Mouse (Mus musculus): ENCODE measurements around the gene Efcab3. TPM values are rescaled to one million over a fixed set of nuclear protein-coding genes. Genes with fewer than 3 reads are reported as not detected.
"Not testable (repeated sequence)": the region's sequence is repeated elsewhere in the genome, so short reads cannot be mapped to it uniquely, and the experiment has no call there.

Efcab3 gene
- polyA plus RNA-seq, 1 experiment from 2014 or later: 1.6 TPM

DNA sequence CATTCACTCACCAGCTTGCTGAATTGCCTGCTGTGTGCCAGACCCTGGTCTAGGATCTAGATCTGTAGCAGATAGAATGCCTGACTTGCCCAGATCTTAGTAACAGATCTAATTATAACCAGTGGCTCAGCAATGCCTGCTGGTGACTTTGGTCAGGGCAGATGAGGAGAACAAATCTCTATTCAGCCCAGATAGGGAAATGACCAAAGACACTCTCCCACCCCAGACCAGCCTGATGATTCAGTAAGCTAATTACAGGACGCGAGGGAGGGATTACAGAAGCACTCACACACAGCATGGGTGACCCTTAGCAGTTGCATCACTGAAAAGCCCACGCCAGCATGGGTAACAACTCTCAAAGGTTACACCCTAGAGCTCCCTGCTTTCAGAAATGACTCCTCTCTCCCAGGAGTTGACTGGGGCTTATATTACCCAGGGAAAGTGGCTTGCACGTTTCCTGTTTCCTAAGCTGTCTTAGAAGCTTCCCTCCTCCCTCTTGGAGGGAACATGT is 57.2 kb downstream of the Efcab3 start:
- DNase-seq (ENCODE audit: low spot score): no peak
- no peaks in the 10 kb centered on the region for H3K36me3 ChIP-seq (ENCODE audit: control insufficient read depth, insufficient read depth, low read length)
- H3K4me3 ChIP-seq (ENCODE audit: low read depth, low read length): no peak overlapping the region
- H3K4me1 ChIP-seq (replicated peaks; ENCODE audit: control insufficient read depth, insufficient read depth, low read length): no peaks in the 10 kb centered on the region
- no peak for ATAC-seq (replicated peaks; ENCODE audit: low FRiP score, low TSS enrichment, low read depth)
- H3K27me3 ChIP-seq (replicated peaks; ENCODE audit: control insufficient read depth, insufficient read depth, low read length): no peaks in the 10 kb centered on the region
- H3K9ac ChIP-seq (ENCODE audit: low read length): no peak overlapping the region
- H3K9me3 ChIP-seq (ENCODE audit: control insufficient read depth, low read length): no peaks in the 10 kb centered on the region
- no peak overlapping the region for H3K27ac ChIP-seq (ENCODE audit: low read depth)
- H3K4me2 ChIP-seq (ENCODE audit: low read length): no peak overlapping the region
- WGBS: 38% methylated on average over 4 of the region's 4 CpGs

DNA sequence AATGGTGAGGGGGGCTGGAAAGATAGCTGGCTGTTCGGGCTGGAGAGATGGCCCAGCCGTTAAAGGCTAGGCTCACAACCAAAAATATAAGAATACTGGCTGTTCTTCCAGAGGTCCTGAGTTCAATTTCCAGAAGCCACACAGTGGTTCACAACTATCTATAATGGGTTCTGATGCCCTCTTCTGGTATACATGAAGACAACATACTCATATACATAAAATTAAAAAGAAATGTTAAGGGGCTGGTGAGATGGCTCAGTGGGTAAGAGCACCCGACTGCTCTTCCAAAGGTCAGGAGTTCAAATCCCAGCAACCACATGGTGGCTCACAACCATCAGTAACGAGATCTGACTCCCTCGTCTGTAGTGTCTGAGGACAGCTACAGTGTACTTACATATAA is 58.4 kb downstream of the Efcab3 start:
- not testable (repeated sequence) for H3K36me3 ChIP-seq (ENCODE audit: control insufficient read depth, insufficient read depth, low read length); H3K4me3 ChIP-seq (ENCODE audit: low read depth, low read length); H3K4me1 ChIP-seq (replicated peaks; ENCODE audit: control insufficient read depth, insufficient read depth, low read length); H3K27me3 ChIP-seq (replicated peaks; ENCODE audit: control insufficient read depth, insufficient read depth, low read length); DNase-seq (ENCODE audit: low spot score); H3K9me3 ChIP-seq (ENCODE audit: control insufficient read depth, low read length); H3K4me2 ChIP-seq (ENCODE audit: low read length); H3K27ac ChIP-seq (ENCODE audit: low read depth); H3K9ac ChIP-seq (ENCODE audit: low read length); ATAC-seq (replicated peaks; ENCODE audit: low FRiP score, low TSS enrichment, low read depth)
- 78% methylated on average over 5 of the region's 5 CpGs for WGBS

DNA sequence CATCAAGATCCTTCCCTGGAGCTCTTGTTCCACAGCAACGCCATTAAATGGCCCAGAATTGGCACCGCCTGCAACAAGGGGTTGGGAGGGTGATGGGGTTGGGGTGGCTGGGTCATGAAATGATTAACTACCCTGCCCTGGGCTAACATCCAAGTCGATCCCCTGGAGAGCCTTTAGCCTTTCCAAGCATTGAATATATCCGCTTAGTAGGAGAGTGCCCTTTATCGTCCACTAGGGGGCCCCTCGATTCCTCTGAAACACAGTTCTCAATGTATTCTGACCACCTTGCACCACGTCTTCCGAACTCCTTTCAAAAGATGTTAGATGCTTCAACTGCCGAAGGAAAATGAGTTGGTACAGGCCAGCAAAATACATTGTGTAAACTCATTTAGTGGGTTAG is 60.6 kb downstream of the Efcab3 start:
- Histone ChIP-seq H3K4me2 (ENCODE audit: low read length) (no peak overlapping the region), H3K4me3 (ENCODE audit: low read depth, low read length) (no peak overlapping the region), H3K27ac (ENCODE audit: low read depth) (no peak overlapping the region), H3K9ac (ENCODE audit: low read length) (no peak overlapping the region), H3K9me3 (ENCODE audit: control insufficient read depth, low read length) (no peaks in the 10 kb centered on the region), H3K4me1 (replicated peaks; ENCODE audit: control insufficient read depth, insufficient read depth, low read length) (peaks cover 9% of the 10 kb centered on the region), H3K27me3 (replicated peaks; ENCODE audit: control insufficient read depth, insufficient read depth, low read length) (no peaks in the 10 kb centered on the region), H3K36me3 (ENCODE audit: control insufficient read depth, insufficient read depth, low read length) (peaks cover 8% of the 10 kb centered on the region; the same call in 1 of the 2 replicates)
- WGBS: 14% methylated on average over 9 of the region's 9 CpGs
- ATAC-seq (replicated peaks; ENCODE audit: low FRiP score, low TSS enrichment, low read depth) (no peak), DNase-seq (ENCODE audit: low spot score) (peak; percentile 53)

DNA sequence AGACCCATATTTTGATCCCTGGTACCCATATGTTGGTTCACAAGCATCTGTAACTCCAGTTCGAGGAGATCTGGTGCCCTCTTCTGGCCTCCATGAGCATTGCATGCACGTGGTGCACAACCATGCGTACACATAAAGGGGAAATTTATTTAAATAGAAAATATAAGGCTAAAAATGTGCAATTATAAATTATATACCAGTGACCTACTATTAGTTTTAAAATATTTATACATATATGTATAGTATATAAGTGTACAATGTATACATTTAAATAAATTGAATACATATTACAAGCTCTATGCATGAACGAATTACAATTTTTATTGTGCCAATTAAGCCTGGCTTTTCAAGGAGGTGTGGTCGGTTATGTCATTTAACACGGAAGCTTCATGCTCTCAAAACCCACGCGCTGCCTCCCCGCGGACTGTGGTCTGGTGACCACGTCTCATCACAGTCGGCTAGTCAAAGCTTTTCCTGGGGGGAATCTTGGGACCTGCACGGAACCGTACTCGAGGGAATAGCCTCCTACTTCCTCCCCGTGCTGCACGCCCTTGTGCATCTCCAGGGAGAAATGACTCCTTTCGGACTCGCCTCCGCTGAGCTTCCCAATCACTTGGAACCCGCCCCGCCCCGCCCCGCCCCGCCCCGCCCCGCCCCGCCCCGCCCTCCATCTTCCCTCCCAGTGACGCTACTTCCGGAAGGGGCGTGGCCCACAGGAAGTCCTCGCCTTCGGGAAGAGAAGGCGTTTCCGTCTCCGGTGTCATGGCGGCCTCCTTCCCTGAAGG is 62.5 kb downstream of the Efcab3 start, which contains the start of gene Mettl2:
TSS of gene Mettl2 (plus strand) at position 691 of the 785 bp plus-strand sequence.
- no peaks in the 10 kb centered on the region for H3K9me3 ChIP-seq (ENCODE audit: control insufficient read depth, low read length)
- peak within 1 kb of the TSS; percentile 95 for H3K4me2 ChIP-seq (ENCODE audit: low read length)
- ATAC-seq (replicated peaks; ENCODE audit: low FRiP score, low TSS enrichment, low read depth): peak; percentile 91
- peak within 1 kb of the TSS; percentile 65 for H3K9ac ChIP-seq (ENCODE audit: low read length)
- H3K4me3 ChIP-seq (ENCODE audit: low read depth, low read length): peak within 1 kb of the TSS; percentile 80
- H3K36me3 ChIP-seq (ENCODE audit: control insufficient read depth, insufficient read depth, low read length): peaks cover 24% of the 10 kb centered on the region
- WGBS: 1% methylated on average over 37 of the region's 38 CpGs
- H3K27me3 ChIP-seq (replicated peaks; ENCODE audit: control insufficient read depth, insufficient read depth, low read length): no peaks in the 10 kb centered on the region
- DNase-seq (ENCODE audit: low spot score): peak; percentile 92
- peaks cover 9% of the 10 kb centered on the region for H3K4me1 ChIP-seq (replicated peaks; ENCODE audit: control insufficient read depth, insufficient read depth, low read length)
- peak within 1 kb of the TSS; percentile 75 for H3K27ac ChIP-seq (ENCODE audit: low read depth)

DNA sequence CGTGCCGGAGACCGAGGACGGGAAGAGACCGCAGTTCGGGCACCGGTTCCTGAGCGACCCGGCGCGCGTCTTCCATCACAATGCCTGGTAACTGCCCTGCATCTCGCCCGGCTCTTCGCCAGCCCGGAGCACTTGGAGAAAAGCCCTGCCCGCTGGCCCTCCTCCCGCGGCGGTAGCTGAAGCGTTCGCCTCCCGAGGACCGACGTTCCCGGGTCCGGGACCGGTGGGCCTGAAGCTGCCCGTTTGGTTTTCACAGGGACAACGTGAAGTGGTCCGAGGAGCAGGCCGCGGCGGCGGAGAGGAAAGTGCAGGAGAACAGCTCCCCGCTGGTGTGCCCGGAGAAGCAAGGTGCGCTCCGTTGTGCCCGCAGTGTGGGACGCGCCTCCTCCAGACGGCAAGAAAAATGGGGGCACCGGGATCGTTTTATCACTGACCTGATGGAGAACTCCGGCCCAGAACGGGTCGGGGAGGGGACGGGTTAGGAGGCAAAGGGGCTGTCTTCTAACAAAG is 63.2 kb downstream of the Efcab3 start:
- no peak overlapping the region for H3K27ac ChIP-seq (ENCODE audit: low read depth)
- peaks cover 9% of the 10 kb centered on the region for H3K4me1 ChIP-seq (replicated peaks; ENCODE audit: control insufficient read depth, insufficient read depth, low read length)
- H3K9ac ChIP-seq (ENCODE audit: low read length): peak overlapping the region; percentile 65
- ATAC-seq (replicated peaks; ENCODE audit: low FRiP score, low TSS enrichment, low read depth) (no peak), DNase-seq (ENCODE audit: low spot score) (no peak)
- peak overlapping the region; percentile 95 for H3K4me2 ChIP-seq (ENCODE audit: low read length)
- no peaks in the 10 kb centered on the region for H3K27me3 ChIP-seq (replicated peaks; ENCODE audit: control insufficient read depth, insufficient read depth, low read length)
- H3K36me3 ChIP-seq (ENCODE audit: control insufficient read depth, insufficient read depth, low read length): peaks cover 30% of the 10 kb centered on the region
- no peaks in the 10 kb centered on the region for H3K9me3 ChIP-seq (ENCODE audit: control insufficient read depth, low read length)
- WGBS: under 1% methylated on average over 49 of the region's 49 CpGs
- peak overlapping the region; percentile 80 for H3K4me3 ChIP-seq (ENCODE audit: low read depth, low read length)

DNA sequence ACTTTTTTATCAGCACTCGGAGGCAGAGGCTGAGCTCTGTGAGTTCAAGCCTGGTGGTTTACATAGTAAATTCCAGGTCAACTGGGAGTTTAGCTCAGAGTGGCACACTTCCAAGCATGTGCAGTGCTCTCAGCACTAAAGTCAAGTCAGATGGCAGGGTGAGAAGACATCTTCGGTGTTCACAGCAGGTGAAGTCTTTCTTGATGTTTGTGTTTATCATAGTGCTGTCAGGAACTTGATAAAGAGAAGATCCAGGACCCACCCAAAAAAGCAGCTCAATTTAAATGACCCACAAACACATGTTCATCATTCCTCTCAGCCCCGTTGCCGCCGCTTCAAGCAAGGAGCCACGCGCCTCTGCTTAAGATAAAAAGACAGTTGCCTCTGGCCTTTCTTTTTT is 72.3 kb downstream of the Efcab3 start:
- Histone ChIP-seq H3K4me1 (replicated peaks; ENCODE audit: control insufficient read depth, insufficient read depth, low read length) (no peaks in the 10 kb centered on the region), H3K9ac (ENCODE audit: low read length) (no peak overlapping the region), H3K4me2 (ENCODE audit: low read length) (no peak overlapping the region), H3K27me3 (replicated peaks; ENCODE audit: control insufficient read depth, insufficient read depth, low read length) (no peaks in the 10 kb centered on the region), H3K4me3 (ENCODE audit: low read depth, low read length) (no peak overlapping the region), H3K9me3 (ENCODE audit: control insufficient read depth, low read length) (no peaks in the 10 kb centered on the region), H3K36me3 (ENCODE audit: control insufficient read depth, insufficient read depth, low read length) (peaks cover 93% of the 10 kb centered on the region), H3K27ac (ENCODE audit: low read depth) (no peak overlapping the region)
- DNase-seq (ENCODE audit: low spot score) (no peak), ATAC-seq (replicated peaks; ENCODE audit: low FRiP score, low TSS enrichment, low read depth) (no peak)
- WGBS: 85% methylated on average over 7 of the region's 7 CpGs

DNA sequence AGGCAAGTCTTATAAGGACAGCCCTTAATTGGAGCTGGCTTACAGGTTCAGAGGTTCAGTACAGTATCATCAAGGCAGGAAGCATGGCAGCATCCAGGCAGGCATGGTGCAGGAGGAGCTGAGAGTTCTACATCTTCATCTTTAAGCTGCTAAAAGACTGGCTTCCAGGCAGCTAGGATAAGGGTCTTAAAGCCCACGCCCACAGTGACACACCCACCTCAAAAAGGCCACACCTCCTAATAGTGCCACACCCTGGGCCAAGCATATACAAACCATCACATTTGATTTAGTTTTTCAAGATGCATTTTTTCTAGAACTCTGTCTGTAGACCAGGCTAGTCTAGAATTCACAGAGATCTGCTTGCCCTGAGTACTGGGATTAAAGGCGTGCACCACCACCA is 73.9 kb downstream of the Efcab3 start:
- H3K4me1 ChIP-seq (replicated peaks; ENCODE audit: control insufficient read depth, insufficient read depth, low read length); H3K27me3 ChIP-seq (replicated peaks; ENCODE audit: control insufficient read depth, insufficient read depth, low read length); H3K9ac ChIP-seq (ENCODE audit: low read length); ATAC-seq (replicated peaks; ENCODE audit: low FRiP score, low TSS enrichment, low read depth); H3K4me3 ChIP-seq (ENCODE audit: low read depth, low read length); DNase-seq (ENCODE audit: low spot score); H3K9me3 ChIP-seq (ENCODE audit: control insufficient read depth, low read length); H3K4me2 ChIP-seq (ENCODE audit: low read length); H3K27ac ChIP-seq (ENCODE audit: low read depth): not testable (repeated sequence)
- 97% methylated on average over 2 of the region's 2 CpGs for WGBS
- H3K36me3 ChIP-seq (ENCODE audit: control insufficient read depth, insufficient read depth, low read length): peaks cover 82% of the 10 kb centered on the region

DNA sequence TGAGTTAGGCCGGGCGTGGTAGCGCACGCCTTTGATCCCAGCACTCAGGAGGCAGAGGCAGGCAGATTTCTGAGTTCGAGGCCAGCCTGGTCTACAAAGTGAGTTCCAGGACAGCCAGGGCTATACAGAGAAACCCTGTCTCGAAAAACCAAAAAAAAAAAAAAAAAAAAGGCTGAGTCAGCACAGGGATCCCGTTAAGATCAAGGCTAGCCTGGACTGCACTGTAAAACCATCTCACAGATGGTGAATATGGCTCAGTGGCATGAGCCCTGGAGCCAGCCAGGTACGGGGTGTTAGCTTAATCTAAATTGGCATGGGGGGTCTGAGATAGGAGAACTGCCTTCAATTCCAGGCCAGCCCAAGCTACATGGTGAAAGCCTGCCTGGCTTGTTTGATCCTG is 77.1 kb downstream of the Efcab3 start:
- not testable (repeated sequence) for H3K4me3 ChIP-seq (ENCODE audit: low read depth, low read length); ATAC-seq (replicated peaks; ENCODE audit: low FRiP score, low TSS enrichment, low read depth); DNase-seq (ENCODE audit: low spot score); H3K9ac ChIP-seq (ENCODE audit: low read length); H3K9me3 ChIP-seq (ENCODE audit: control insufficient read depth, low read length); H3K4me1 ChIP-seq (replicated peaks; ENCODE audit: control insufficient read depth, insufficient read depth, low read length); H3K27me3 ChIP-seq (replicated peaks; ENCODE audit: control insufficient read depth, insufficient read depth, low read length); H3K4me2 ChIP-seq (ENCODE audit: low read length); H3K27ac ChIP-seq (ENCODE audit: low read depth)
- WGBS: 96% methylated on average over 7 of the region's 8 CpGs
- peaks cover 51% of the 10 kb centered on the region for H3K36me3 ChIP-seq (ENCODE audit: control insufficient read depth, insufficient read depth, low read length)

Data from intestine, embryonic 14.5 days (tissue).